ENCODE assay signal across 10 mouse cellular contexts in genomic region chr3:115673663-115674157, GRCm38 (mm10). TPM values are rescaled to one million over a fixed set of nuclear protein-coding genes. Genes with fewer than 3 reads are reported as not detected.
A peak's percentile ranks its signal among the peaks of the same experiment; 100 is the strongest.
DNase-seq lines count a peak whose midpoint lies in the region; ATAC-seq and TF ChIP-seq lines count a peak whose summit lies in the region.
"Had no signal": no experiment of that assay in that cellular context is flagged by ENCODE, and none has a peak within 500 bp of the region (broad histone marks: within the 10 kb centered on the region; RNA-seq: fewer than 3 reads in every experiment).

No protein-coding gene starts in this region.

- no peak for ATAC-seq in hindbrain, postnatal 0 days
- no peak for ATAC-seq in hindbrain, embryonic 12.5 days (ENCODE audit: low FRiP score)
- ATAC-seq in embryonic facial prominence, embryonic 13.5 days (ENCODE audit: insufficient number of reproducible peaks, insufficient read depth, low FRiP score, low TSS enrichment, low read depth): no peak
- no peak for ATAC-seq in liver, embryonic 15.5 days (ENCODE audit: insufficient read depth)

- no peak overlapping the region for H3K4me3 ChIP-seq in hindbrain, postnatal 0 days (ENCODE audit: low read length)
- no peak overlapping the region for H3K4me3 ChIP-seq in hindbrain, embryonic 12.5 days
- H3K4me3 ChIP-seq in embryonic facial prominence, embryonic 13.5 days: no peak overlapping the region
- no peak overlapping the region for H3K4me3 ChIP-seq in liver, embryonic 15.5 days (replicated peaks)
- H3K4me3 ChIP-seq: midbrain, embryonic 12.5 days had no signal

- no peaks in the 10 kb centered on the region for H3K27me3 ChIP-seq in hindbrain, postnatal 0 days (ENCODE audit: insufficient read depth, low read length)
- no peaks in the 10 kb centered on the region for H3K27me3 ChIP-seq in hindbrain, embryonic 12.5 days
- no peaks in the 10 kb centered on the region for H3K27me3 ChIP-seq in embryonic facial prominence, embryonic 13.5 days
- H3K27me3 ChIP-seq in liver, embryonic 15.5 days: no peaks in the 10 kb centered on the region
- H3K27me3 ChIP-seq in splenic B cell, adult 2 months (ENCODE audit: control insufficient read depth, insufficient read depth, low read length, poor library complexity, severe bottlenecking): no peaks in the 10 kb centered on the region
- H3K27me3 ChIP-seq: midbrain, embryonic 12.5 days had no signal

- H3K36me3 ChIP-seq in hindbrain, postnatal 0 days (ENCODE audit: insufficient read depth, low read length): no peaks in the 10 kb centered on the region
- no peaks in the 10 kb centered on the region for H3K36me3 ChIP-seq in hindbrain, embryonic 12.5 days
- no peaks in the 10 kb centered on the region for H3K36me3 ChIP-seq in embryonic facial prominence, embryonic 13.5 days
- no peaks in the 10 kb centered on the region for H3K36me3 ChIP-seq in liver, embryonic 15.5 days (replicated peaks)
- no peaks in the 10 kb centered on the region for H3K36me3 ChIP-seq in splenic B cell, adult 2 months (ENCODE audit: control insufficient read depth, insufficient read depth, low read length, poor library complexity, severe bottlenecking)
- H3K36me3 ChIP-seq: midbrain, embryonic 12.5 days had no signal

- H3K4me1 ChIP-seq in hindbrain, postnatal 0 days (ENCODE audit: insufficient read depth, low read length): no peaks in the 10 kb centered on the region
- H3K4me1 ChIP-seq in hindbrain, embryonic 12.5 days: no peaks in the 10 kb centered on the region
- peaks cover 5% of the 10 kb centered on the region; the same call in 1 of the 2 replicates for H3K4me1 ChIP-seq in embryonic facial prominence, embryonic 13.5 days
- H3K4me1 ChIP-seq in liver, embryonic 15.5 days (replicated peaks): peaks cover 9% of the 10 kb centered on the region; the same call in 1 of the 2 replicates
- H3K4me1 ChIP-seq: midbrain, embryonic 12.5 days had no signal

- H3K9ac ChIP-seq in hindbrain, postnatal 0 days (replicated peaks; ENCODE audit: low read length): no peak overlapping the region
- no peak overlapping the region for H3K9ac ChIP-seq in hindbrain, embryonic 12.5 days
- no peak overlapping the region for H3K9ac ChIP-seq in embryonic facial prominence, embryonic 13.5 days
- no peak overlapping the region for H3K9ac ChIP-seq in liver, embryonic 15.5 days
- H3K9ac ChIP-seq: midbrain, embryonic 12.5 days had no signal

- H3K4me2 ChIP-seq in hindbrain, postnatal 0 days (ENCODE audit: low read depth, low read length): 0 out of 2 replicates have a peak overlapping the region, but pooled peaks have one; percentile 13
- no peak overlapping the region for H3K4me2 ChIP-seq in hindbrain, embryonic 12.5 days (replicated peaks)
- H3K4me2 ChIP-seq in embryonic facial prominence, embryonic 13.5 days: peak overlapping the region; percentile 21; the same call in 1 of the 2 replicates
- H3K4me2 ChIP-seq in liver, embryonic 15.5 days: peak overlapping the region; percentile 40
- H3K4me2 ChIP-seq: midbrain, embryonic 12.5 days had no signal

- WGBS in hindbrain, postnatal 0 days: 59% methylated on average over 13 of the region's 13 CpGs
- 56% methylated on average over 13 of the region's 13 CpGs for WGBS in hindbrain, embryonic 12.5 days
- 38% methylated on average over 13 of the region's 13 CpGs for WGBS in embryonic facial prominence, embryonic 13.5 days
- WGBS in liver, embryonic 15.5 days (ENCODE audit: insufficient replicate concordance): 18% methylated on average over 13 of the region's 13 CpGs

- no peak overlapping the region for H3K27ac ChIP-seq in hindbrain, postnatal 0 days
- no peak overlapping the region for H3K27ac ChIP-seq in hindbrain, embryonic 12.5 days
- no peak overlapping the region for H3K27ac ChIP-seq in embryonic facial prominence, embryonic 13.5 days
- H3K27ac ChIP-seq in liver, embryonic 15.5 days (replicated peaks): no peak overlapping the region
- H3K27ac ChIP-seq: midbrain, embryonic 12.5 days had no signal

- no peak for TF ChIP-seq CTCF in hindbrain, postnatal 0 days (IDR thresholded peaks at IDR 0.05; ENCODE audit: low read depth)

- H3K9me3 ChIP-seq in hindbrain, postnatal 0 days (ENCODE audit: low read length): no peaks in the 10 kb centered on the region
- no peaks in the 10 kb centered on the region for H3K9me3 ChIP-seq in hindbrain, embryonic 12.5 days (replicated peaks)
- no peaks in the 10 kb centered on the region for H3K9me3 ChIP-seq in embryonic facial prominence, embryonic 13.5 days
- H3K9me3 ChIP-seq in liver, embryonic 15.5 days (replicated peaks): no peaks in the 10 kb centered on the region
- H3K9me3 ChIP-seq: midbrain, embryonic 12.5 days had no signal

- DNase-seq in hindbrain, postnatal 0 days (ENCODE audit: low spot score): no peak
- DNase-seq in splenic B cell, adult 2 months (ENCODE audit: low read depth, low spot score): peak; percentile 55
- no peak for DNase-seq in urinary bladder, postnatal 14 days (ENCODE audit: low spot score)
- DNase-seq in MN1 (ENCODE audit: low spot score): no peak
- no peak for DNase-seq in layer of hippocampus, postnatal 10 days (ENCODE audit: low spot score in 2 of 2)
- DNase-seq: kidney, postnatal 10 days had no signal

RNA-seq across cellular contexts. Expression of gene S1pr1, which starts 41.2 kb away (rescaled TPM):
- 61.1 and 61.6 TPM in 2 replicates for total RNA-seq in hindbrain, postnatal 0 days (2014; rRNA removed)
- polyA plus RNA-seq in hindbrain, postnatal 0 days (2015; fragmentation: Nextera tagmentation; extraction: Ambion mirVana): 40.9 and 46.9 TPM in 2 replicates
- polyA plus RNA-seq in hindbrain, embryonic 12.5 days (2016; fragmentation: Nextera tagmentation; extraction: Ambion mirVana): 17.1 and 22.5 TPM in 2 replicates
- polyA plus RNA-seq in embryonic facial prominence, embryonic 13.5 days (2015; fragmentation: Nextera tagmentation; extraction: Ambion mirVana): 21.2 and 23.5 TPM in 2 replicates
- 8.8 and 9.2 TPM in 2 replicates for polyA plus RNA-seq in liver, embryonic 15.5 days (2015; fragmentation: Nextera tagmentation; extraction: Ambion mirVana)
- 10 to 100 TPM; 61.7 to 62.3 TPM for total RNA-seq in layer of hippocampus, postnatal 10 days (2021)
